Mouse (Mus musculus) cerebellum, adult 9-11 months (tissue): ENCODE data around the gene Npb.

ENCODE experiments used
- DNase-seq: peaks from one replicate; pipeline ENCODE4 v3.0.0; 2022

Gene Npb

GRCm38 (mm10) chr11:120616617-120617294 is 8.5 kb downstream of the Npb start:
- peak; percentile 62 for DNase-seq

- DNase-seq = peak; percentile 95
Measured at GRCm38 (mm10) chr11:120617519-120618112, 9.3 kb downstream of the Npb start, which contains the start of gene Pcyt2. Gene Pcyt2 (minus strand): TSS chr11:120617936.

- peak; percentile 77 for DNase-seq
Measured at GRCm38 (mm10) chr11:120618619-120619535, 10.6 kb downstream of the Npb start.

GRCm38 (mm10) chr11:120620195-120620594 is 11.9 kb downstream of the Npb start:
- DNase-seq = peak; percentile 46

- no peak for DNase-seq
Measured at GRCm38 (mm10) chr11:120622805-120623204, 14.5 kb downstream of the Npb start.

- no peak for DNase-seq
Measured at GRCm38 (mm10) chr11:120623961-120624679, 15.8 kb downstream of the Npb start.

GRCm38 (mm10) chr11:120624680-120625111 is 16.4 kb downstream of the Npb start:
- peak; percentile 87 for DNase-seq

- DNase-seq = peak; percentile 55
Measured at GRCm38 (mm10) chr11:120625152-120625775, 17.0 kb downstream of the Npb start, which contains the start of gene Sirt7. Gene Sirt7 (minus strand): TSS chr11:120625240.

GRCm38 (mm10) chr11:120626785-120627467 is 18.6 kb downstream of the Npb start:
- DNase-seq = no peak

GRCm38 (mm10) chr11:120627468-120628300 is 19.4 kb downstream of the Npb start:
- peak; percentile 55 for DNase-seq

GRCm38 (mm10) chr11:120628601-120629340 is 20.5 kb downstream of the Npb start:
- DNase-seq = no peak

- DNase-seq = peak; percentile 51
Measured at GRCm38 (mm10) chr11:120629341-120629730, 21.1 kb downstream of the Npb start.

- DNase-seq = no peak
Measured at GRCm38 (mm10) chr11:120629911-120630310, 21.6 kb downstream of the Npb start.

- DNase-seq = peak; percentile 53
Measured at GRCm38 (mm10) chr11:120630401-120630871, 22.2 kb downstream of the Npb start.

- peak; percentile 9 for DNase-seq
Measured at GRCm38 (mm10) chr11:120630881-120631725, 22.8 kb downstream of the Npb start.

GRCm38 (mm10) chr11:120631726-120632448 is 23.6 kb downstream of the Npb start:
- DNase-seq = peak; percentile 32

GRCm38 (mm10) chr11:120632559-120633519 is 24.6 kb downstream of the Npb start:
- DNase-seq = peak; percentile 81
